Mouse (Mus musculus) left cerebral cortex, postnatal 25 days (tissue): ENCODE measurements at regions not wholly inside any gene's neighbourhood (a gene's known extent, or its start where the extent isn't known, plus 50 kb on each side); places are given as distances from the start of the nearest gene placed in this dataset.

ENCODE experiments used
- DNase-seq, 2 experiments: peaks; one replicate each; pipeline ENCODE4 v3.0.0; 2022; ENCODE audit warnings: low spot score in 2 of 2, mixed read lengths in 1 of 2
- intact Hi-C: fragments of 180-260 bp; cut with DNase I; formaldehyde crosslinking; loops from one replicate; pipeline ENCODE4 v1.15.1; 2025

DNA sequence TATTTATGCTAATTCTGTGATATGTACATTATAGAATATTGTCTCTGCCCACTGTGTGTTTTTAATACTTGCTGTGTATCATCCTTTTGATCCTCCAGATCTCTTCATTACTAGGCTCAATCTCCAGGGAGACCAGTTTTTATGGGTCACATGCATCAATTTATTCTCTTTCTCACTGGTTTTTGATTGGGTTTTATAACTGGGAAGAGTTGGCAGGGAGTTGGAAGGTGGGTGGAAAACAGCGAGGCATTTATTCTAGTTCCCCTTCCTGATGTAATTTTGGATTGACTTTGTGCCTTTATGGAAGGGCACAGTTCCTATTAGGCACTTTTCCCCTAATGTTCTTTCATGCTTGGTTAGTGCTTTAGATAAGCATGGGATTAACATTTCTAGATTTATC, 241.4 kb upstream of the Cypt15 start:
- DNase-seq: peak in 1 of 2 experiments; percentile 18
- intact Hi-C loops: no loop called here

DNA sequence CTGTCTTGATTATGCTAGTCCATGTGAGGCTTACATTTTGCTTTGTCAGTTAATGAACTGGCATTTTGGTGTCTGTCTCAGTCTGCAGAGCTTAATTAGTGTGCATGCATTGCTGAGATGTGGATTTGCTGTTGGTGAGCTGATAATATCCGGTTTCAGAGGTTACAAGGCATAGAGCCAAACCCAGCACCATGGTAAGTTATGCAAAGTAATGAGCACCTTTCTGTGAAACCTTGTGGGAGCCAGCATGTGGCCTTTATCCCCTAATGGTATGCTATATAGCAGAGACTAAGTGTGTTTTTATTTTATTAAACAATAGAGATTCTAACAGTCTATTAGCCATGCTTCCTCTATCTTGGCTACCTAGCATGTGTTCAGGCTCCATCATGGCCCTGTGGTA, 240.1 kb upstream of the Cypt15 start:
- intact Hi-C loops: no loop called here
- no peak for DNase-seq

- no peak for DNase-seq
- intact Hi-C loops: no loop called here
Measured at GRCm38 (mm10) chrX:39129331-39129730, 216.7 kb upstream of the Cypt15 start.
